Mouse (Mus musculus) heart, embryonic 11.5 days (tissue): ENCODE results near the gene Cdc42ep2. TPM values are rescaled to one million over a fixed set of nuclear protein-coding genes. Genes with fewer than 3 reads are reported as not detected.

Source experiments
- ATAC-seq: fragments of 200-750 bp; cut with Nextera tagmentation; replicated peaks from 2 replicates; pipeline ENCODE4 v1.8.0; 2017; ENCODE audit warnings: moderate library complexity; ENCODE audit not compliant: insufficient number of reproducible peaks, low FRiP score, low TSS enrichment
- H3K27ac ChIP-seq: fragments of 300-500 bp; sonication (generic); 2 replicates; pipeline ENCODE4 v1.5.1; 2014; ENCODE audit warnings: mild to moderate bottlenecking, low read depth, low read length
- H3K27me3 ChIP-seq: fragments of 300-500 bp; sonication (generic); 2 replicates; pipeline ENCODE4 v1.6.1; 2014; ENCODE audit warnings: mild to moderate bottlenecking, low read length, mixed read lengths; ENCODE audit not compliant: control insufficient read depth, insufficient read depth
- H3K36me3 ChIP-seq: fragments of 300-500 bp; sonication (generic); 2 replicates; pipeline ENCODE4 v1.6.1; 2014; ENCODE audit warnings: mild to moderate bottlenecking, low read length, moderate library complexity, mixed read lengths; ENCODE audit not compliant: control insufficient read depth, insufficient read depth
- H3K4me1 ChIP-seq: fragments of 300-500 bp; sonication (generic); 2 replicates; pipeline ENCODE4 v1.6.1; 2014; ENCODE audit warnings: low read length; ENCODE audit not compliant: control insufficient read depth, insufficient read depth
- H3K4me2 ChIP-seq: fragments of 300-500 bp; sonication (generic); 2 replicates; pipeline ENCODE4 v1.6.1; 2014; ENCODE audit warnings: mild to moderate bottlenecking, moderate library complexity
- H3K4me3 ChIP-seq: fragments of 300-500 bp; sonication (generic); 2 replicates; pipeline ENCODE4 v1.5.1; 2014; ENCODE audit warnings: low read depth, low read length
- H3K9ac ChIP-seq: fragments of 300-500 bp; sonication (generic); 2 replicates; pipeline ENCODE4 v1.6.1; 2014; ENCODE audit warnings: mild to moderate bottlenecking, low read depth, low read length, moderate library complexity
- H3K9me3 ChIP-seq: fragments of 300-500 bp; sonication (generic); replicated peaks from 2 replicates; pipeline ENCODE4 v1.6.1; 2016; ENCODE audit warnings: low read length; ENCODE audit not compliant: control insufficient read depth
- WGBS: fragments of 180-500 bp; shearing (Covaris S2); extraction: QIAGEN DNeasy Blood & Tissue Kit; methylation state at CpG from one replicate; pipeline ENCODE4 v1.1.7; 2014; ENCODE audit not compliant: insufficient replicate concordance; 5-methylcytosine and 5-hydroxymethylcytosine counted together
- polyA plus RNA-seq: library from polyadenylated mRNA; unstranded; fragments of >200 nt; fragmentation: Nextera tagmentation; extraction: Ambion mirVana; gene quantifications from 2 replicates; pipeline ENCODE4 v1.2.1, GENCODE M21; 2014

Cdc42ep2 gene
- polyA plus RNA-seq, 1 experiment from 2014 or later = 6.3 TPM

GRCm38 (mm10) chr19:5927532-5927931, 2.9 kb upstream of the Cdc42ep2 start:
- Histone ChIP-seq H3K36me3 (no peaks in the 10 kb centered on the region), H3K27me3 (no peaks in the 10 kb centered on the region), H3K9ac (no peak overlapping the region), H3K4me1 (peaks cover 21% of the 10 kb centered on the region), H3K4me3 (no peak overlapping the region), H3K4me2 (no peak overlapping the region), H3K27ac (no peak overlapping the region), H3K9me3 (no peaks in the 10 kb centered on the region)
- 65% methylated on average over 8 of the region's 8 CpGs for WGBS
- no peak for ATAC-seq

- no peaks in the 10 kb centered on the region for H3K27me3 ChIP-seq
- no peaks in the 10 kb centered on the region for H3K9me3 ChIP-seq
- no peak for ATAC-seq
- peaks cover 27% of the 10 kb centered on the region for H3K4me1 ChIP-seq
- no peak overlapping the region for H3K27ac ChIP-seq
- no peaks in the 10 kb centered on the region for H3K36me3 ChIP-seq
- H3K4me2 ChIP-seq = no peak overlapping the region
- no peak overlapping the region for H3K9ac ChIP-seq
- WGBS = 81% methylated on average over 11 of the region's 11 CpGs
- no peak overlapping the region for H3K4me3 ChIP-seq
Observed at GRCm38 (mm10) chr19:5927026-5927425, 2.4 kb upstream of the Cdc42ep2 start.

- H3K4me2 ChIP-seq = peak overlapping the region; percentile 93
- H3K27ac ChIP-seq = peak overlapping the region; percentile 24; the same call in 1 of the 2 replicates
- H3K27me3 ChIP-seq = no peaks in the 10 kb centered on the region
- peak overlapping the region; percentile 0; the same call in 1 of the 2 replicates for H3K9ac ChIP-seq
- 22% methylated on average over 11 of the region's 11 CpGs for WGBS
- H3K4me3 ChIP-seq = peak overlapping the region; percentile 71
- no peak for ATAC-seq
- H3K4me1 ChIP-seq = peaks cover 31% of the 10 kb centered on the region
- H3K36me3 ChIP-seq = no peaks in the 10 kb centered on the region
- H3K9me3 ChIP-seq = no peaks in the 10 kb centered on the region
Observed at GRCm38 (mm10) chr19:5925311-5925855, 767 bp upstream of the Cdc42ep2 start.

- peak overlapping the region; percentile 70 for H3K9ac ChIP-seq
- H3K4me1 ChIP-seq = peaks cover 21% of the 10 kb centered on the region
- no peaks in the 10 kb centered on the region for H3K9me3 ChIP-seq
- peak; percentile 67 for ATAC-seq
- H3K4me3 ChIP-seq = peak overlapping the region; percentile 71
- under 1% methylated on average over 38 of the region's 38 CpGs for WGBS
- H3K4me2 ChIP-seq = peak overlapping the region; percentile 93
- peak overlapping the region; percentile 83 for H3K27ac ChIP-seq
- H3K27me3 ChIP-seq = no peaks in the 10 kb centered on the region
- no peaks in the 10 kb centered on the region for H3K36me3 ChIP-seq
Observed at GRCm38 (mm10) chr19:5923990-5924712, 465 bp downstream of the Cdc42ep2 start.

- H3K27ac ChIP-seq = no peak overlapping the region
- no peaks in the 10 kb centered on the region for H3K9me3 ChIP-seq
- H3K36me3 ChIP-seq = peaks cover 3% of the 10 kb centered on the region
- H3K27me3 ChIP-seq = no peaks in the 10 kb centered on the region
- 89% methylated on average over 3 of the region's 3 CpGs for WGBS
- 0 out of 2 replicates have a peak overlapping the region, but pooled peaks have one; percentile 5 for H3K4me3 ChIP-seq
- no peak for ATAC-seq
- peak overlapping the region; percentile 12 for H3K4me2 ChIP-seq
- peaks cover 18% of the 10 kb centered on the region for H3K4me1 ChIP-seq
- peak overlapping the region; percentile 43; the same call in 1 of the 2 replicates for H3K9ac ChIP-seq
Observed at GRCm38 (mm10) chr19:5922963-5923362, 1.7 kb downstream of the Cdc42ep2 start.

GRCm38 (mm10) chr19:5922119-5922942, 2.3 kb downstream of the Cdc42ep2 start:
- Histone ChIP-seq H3K36me3 (peaks cover 9% of the 10 kb centered on the region), H3K4me2 (peak overlapping the region; percentile 45), H3K9ac (peak overlapping the region; percentile 43), H3K4me3 (peak overlapping the region; percentile 17), H3K27me3 (no peaks in the 10 kb centered on the region), H3K4me1 (peaks cover 18% of the 10 kb centered on the region), H3K9me3 (no peaks in the 10 kb centered on the region), H3K27ac (peak overlapping the region; percentile 30; the same call in 1 of the 2 replicates)
- no peak for ATAC-seq
- WGBS = 38% methylated on average over 15 of the region's 15 CpGs

GRCm38 (mm10) chr19:5921715-5922114, 2.9 kb downstream of the Cdc42ep2 start:
- Histone ChIP-seq H3K4me1 (peaks cover 18% of the 10 kb centered on the region), H3K9me3 (no peaks in the 10 kb centered on the region), H3K9ac (peak overlapping the region; percentile 1; the same call in 1 of the 2 replicates), H3K4me2 (peak overlapping the region; percentile 45), H3K27ac (no peak overlapping the region), H3K27me3 (no peaks in the 10 kb centered on the region), H3K4me3 (peak overlapping the region; percentile 17), H3K36me3 (peaks cover 11% of the 10 kb centered on the region)
- ATAC-seq = no peak
- 14% methylated on average over 9 of the region's 9 CpGs for WGBS

GRCm38 (mm10) chr19:5913007-5913719, 11.5 kb downstream of the Cdc42ep2 start, which contains the start of gene Dpf2:
Gene Dpf2, minus strand, starts transcription at chr19:5913010.
- Histone ChIP-seq H3K36me3 (peaks cover 11% of the 10 kb centered on the region), H3K9ac (peak within 1 kb of the TSS; percentile 99), H3K27ac (peak within 1 kb of the TSS; percentile 89), H3K27me3 (no peaks in the 10 kb centered on the region), H3K4me3 (peak within 1 kb of the TSS; percentile 99), H3K4me2 (peak within 1 kb of the TSS; percentile 64), H3K9me3 (no peaks in the 10 kb centered on the region), H3K4me1 (peaks cover 18% of the 10 kb centered on the region)
- ATAC-seq = no peak
- WGBS = 20% methylated on average over 13 of the region's 13 CpGs
